ENCODE assay signal across 8 mouse cellular contexts in genomic region chr9:46443191-46444095, GRCm38 (mm10).
A peak's percentile ranks its signal among the peaks of the same experiment; 100 is the strongest.
DNase-seq lines count a peak whose midpoint lies in the region; ATAC-seq and TF ChIP-seq lines count a peak whose summit lies in the region.

No protein-coding gene starts in this region.

- intact Hi-C loops in heart, adult 2 months (cut with DNase I): no loop called here
- intact Hi-C loops in left cerebral cortex, postnatal 4 days (cut with DNase I): no loop called here

- no peak overlapping the region for H3K27ac ChIP-seq in heart, embryonic 11.5 days (ENCODE audit: low read depth, low read length)
- H3K27ac ChIP-seq in heart, adult 2 months: no peak overlapping the region
- H3K27ac ChIP-seq in forebrain, embryonic 10.5 days: peak overlapping the region; percentile 72
- no peak overlapping the region for H3K27ac ChIP-seq in liver, embryonic 12.5 days
- H3K27ac ChIP-seq in stomach, embryonic 16.5 days (ENCODE audit: low read length): no peak overlapping the region

- TF ChIP-seq EP300 in heart, adult 2 months (IDR thresholded peaks at IDR 0.05; ENCODE audit: insufficient read depth, low read depth, low read length): no peak

- no peak overlapping the region for H3K9ac ChIP-seq in heart, embryonic 11.5 days (ENCODE audit: low read depth, low read length)
- H3K9ac ChIP-seq in heart, adult 2 months (ENCODE audit: low read depth, low read length): no peak overlapping the region
- H3K9ac ChIP-seq in liver, embryonic 12.5 days: no peak overlapping the region
- no peak overlapping the region for H3K9ac ChIP-seq in stomach, embryonic 16.5 days (ENCODE audit: low read length)

- ATAC-seq in heart, embryonic 11.5 days (replicated peaks; ENCODE audit: insufficient number of reproducible peaks, low FRiP score, low TSS enrichment): no peak
- ATAC-seq in liver, embryonic 12.5 days: no peak
- ATAC-seq in stomach, embryonic 16.5 days (ENCODE audit: insufficient read depth, low FRiP score): no peak

- no peak for DNase-seq in heart, adult 2 months
- peak; percentile 73 for DNase-seq in forebrain, embryonic 10.5 days (ENCODE audit: extremely low spot score, low spot score)
- no peak for DNase-seq in MN1 (ENCODE audit: low spot score)
- no peak for DNase-seq in left cerebral cortex, postnatal 4 days

- H3K4me1 ChIP-seq in heart, embryonic 11.5 days (ENCODE audit: control insufficient read depth, insufficient read depth, low read length): peaks cover 4% of the 10 kb centered on the region; the same call in 1 of the 2 replicates
- no peaks in the 10 kb centered on the region for H3K4me1 ChIP-seq in heart, adult 2 months (ENCODE audit: control insufficient read depth, insufficient read depth, low read length)
- H3K4me1 ChIP-seq in E14TG2a.4 (replicated peaks; ENCODE audit: low read depth, low read length): peaks cover 27% of the 10 kb centered on the region
- H3K4me1 ChIP-seq in forebrain, embryonic 10.5 days: peaks cover 50% of the 10 kb centered on the region
- no peaks in the 10 kb centered on the region for H3K4me1 ChIP-seq in liver, embryonic 12.5 days
- no peaks in the 10 kb centered on the region for H3K4me1 ChIP-seq in stomach, embryonic 16.5 days (ENCODE audit: control insufficient read depth, insufficient read depth, low read length)

- TF ChIP-seq CTCF in heart, adult 2 months (IDR thresholded peaks at IDR 0.05): no peak
- no peak for TF ChIP-seq CTCF in E14TG2a.4 (conservative IDR thresholded peaks at IDR 0.05; ENCODE audit: low read length)

- no peak for TF ChIP-seq POLR2A in heart, adult 2 months (IDR thresholded peaks at IDR 0.05; ENCODE audit: insufficient read depth, low read depth, low read length)

- H3K4me2 ChIP-seq in heart, embryonic 11.5 days: peak overlapping the region; percentile 70
- H3K4me2 ChIP-seq in liver, embryonic 12.5 days: peak overlapping the region; percentile 37
- H3K4me2 ChIP-seq in stomach, embryonic 16.5 days (ENCODE audit: low read depth, low read length): peak overlapping the region; percentile 50

- peak overlapping the region; percentile 37 for H3K4me3 ChIP-seq in heart, embryonic 11.5 days (ENCODE audit: low read depth, low read length)
- H3K4me3 ChIP-seq in heart, adult 2 months: no peak overlapping the region
- H3K4me3 ChIP-seq in E14TG2a.4 (replicated peaks; ENCODE audit: low read length): peak overlapping the region; percentile 72
- peak overlapping the region; percentile 48 for H3K4me3 ChIP-seq in forebrain, embryonic 10.5 days
- peak overlapping the region; percentile 10; the same call in 1 of the 2 replicates for H3K4me3 ChIP-seq in liver, embryonic 12.5 days
- H3K4me3 ChIP-seq in stomach, embryonic 16.5 days (replicated peaks; ENCODE audit: low read length): peak overlapping the region; percentile 36

- no peaks in the 10 kb centered on the region for H3K9me3 ChIP-seq in heart, embryonic 11.5 days (replicated peaks; ENCODE audit: control insufficient read depth, low read length)
- no peaks in the 10 kb centered on the region for H3K9me3 ChIP-seq in E14TG2a.4 (ENCODE audit: low read length)
- no peaks in the 10 kb centered on the region for H3K9me3 ChIP-seq in forebrain, embryonic 10.5 days
- no peaks in the 10 kb centered on the region for H3K9me3 ChIP-seq in liver, embryonic 12.5 days (replicated peaks)
- H3K9me3 ChIP-seq in stomach, embryonic 16.5 days (replicated peaks; ENCODE audit: control insufficient read depth, low read length): no peaks in the 10 kb centered on the region

- no peaks in the 10 kb centered on the region for H3K36me3 ChIP-seq in heart, embryonic 11.5 days (ENCODE audit: control insufficient read depth, insufficient read depth, low read length)
- no peaks in the 10 kb centered on the region for H3K36me3 ChIP-seq in heart, adult 2 months (ENCODE audit: control insufficient read depth, insufficient read depth, low read length)
- no peaks in the 10 kb centered on the region for H3K36me3 ChIP-seq in E14TG2a.4 (ENCODE audit: insufficient read depth, low read length)
- no peaks in the 10 kb centered on the region for H3K36me3 ChIP-seq in forebrain, embryonic 10.5 days (replicated peaks)
- H3K36me3 ChIP-seq in liver, embryonic 12.5 days: no peaks in the 10 kb centered on the region
- no peaks in the 10 kb centered on the region for H3K36me3 ChIP-seq in stomach, embryonic 16.5 days (ENCODE audit: control insufficient read depth, insufficient read depth, low read length)

- H3K27me3 ChIP-seq in heart, embryonic 11.5 days (ENCODE audit: control insufficient read depth, insufficient read depth, low read length): peaks cover 57% of the 10 kb centered on the region
- peaks cover 10% of the 10 kb centered on the region for H3K27me3 ChIP-seq in heart, adult 2 months (ENCODE audit: control insufficient read depth, insufficient read depth, low read length)
- peaks cover 53% of the 10 kb centered on the region for H3K27me3 ChIP-seq in E14TG2a.4 (ENCODE audit: insufficient read depth, low read length)
- H3K27me3 ChIP-seq in forebrain, embryonic 10.5 days (ENCODE audit: poor library complexity, severe bottlenecking): peaks cover 98% of the 10 kb centered on the region
- peaks cover 53% of the 10 kb centered on the region for H3K27me3 ChIP-seq in liver, embryonic 12.5 days (replicated peaks)
- peaks cover 37% of the 10 kb centered on the region for H3K27me3 ChIP-seq in stomach, embryonic 16.5 days (ENCODE audit: control insufficient read depth, insufficient read depth, low read length)

- WGBS in heart, embryonic 11.5 days (ENCODE audit: insufficient replicate concordance): under 1% methylated on average over 53 of the region's 53 CpGs
- WGBS in heart, adult 2 months: 3% methylated on average over 53 of the region's 53 CpGs
- under 1% methylated on average over 53 of the region's 53 CpGs for WGBS in forebrain, embryonic 10.5 days
- 6% methylated on average over 53 of the region's 53 CpGs for WGBS in liver, embryonic 12.5 days (ENCODE audit: insufficient replicate concordance)
- 3% methylated on average over 53 of the region's 53 CpGs for WGBS in stomach, embryonic 16.5 days

- no peaks in the 10 kb centered on the region for H3K79me2 ChIP-seq in heart, adult 2 months (replicated peaks; ENCODE audit: control insufficient read depth, insufficient read depth, low read length)
